Mouse (Mus musculus) embryonic fibroblast, embryonic 13.5 days (primary cell): ENCODE measurements around the gene Tmem79.

ENCODE experiments used
- CTCF ChIP-seq: IDR thresholded peaks from 2 replicates; pipeline ENCODE4 v1.5.1; 2011; ENCODE audit warnings: mild to moderate bottlenecking, control low read depth, low read length, moderate library complexity, borderline replicate concordance; ENCODE audit not compliant: insufficient read depth
- POLR2A ChIP-seq: IDR thresholded peaks from 2 replicates; pipeline ENCODE4 v1.6.1; 2011; ENCODE audit warnings: low read depth, mild to moderate bottlenecking, control low read depth, low read length, moderate library complexity

DNA sequence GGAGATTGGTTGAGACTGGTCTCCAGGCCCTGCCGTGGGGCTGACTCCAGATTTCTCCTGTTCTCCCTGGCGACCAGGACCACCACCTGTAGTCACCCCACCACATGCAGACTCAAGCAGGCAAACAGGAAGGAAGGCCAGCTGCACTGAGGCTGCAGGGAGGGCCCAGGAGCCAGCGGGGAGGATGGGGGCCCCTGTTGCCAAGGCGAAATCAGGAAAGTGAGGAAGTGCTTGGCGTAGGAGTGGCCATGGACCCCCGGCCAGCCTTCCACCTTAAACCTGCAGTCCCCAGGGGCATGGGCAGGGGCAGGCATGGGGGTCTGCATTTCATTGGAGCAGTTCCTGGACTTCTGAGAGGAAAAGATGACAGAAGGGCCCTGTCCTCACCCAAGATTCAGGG is 25.1 kb upstream of the Tmem79 start:
- TF ChIP-seq CTCF: no peak
- no peak for TF ChIP-seq POLR2A
